Mouse (Mus musculus): ENCODE measurements around the gene Sarm1.

GRCm38 (mm10) chr11:78545181-78545580 lies 47.6 kb upstream of the Sarm1 start:
- TF ChIP-seq POLR2A (IDR thresholded peaks at IDR 0.05; ENCODE audit: borderline replicate concordance, low read depth, low read length) (no peak), CTCF (IDR thresholded peaks at IDR 0.05; ENCODE audit: low read depth, low read length) (no peak)
